Mouse (Mus musculus): ENCODE results near the gene Pappa2.

- TF ChIP-seq CTCF (IDR thresholded peaks at IDR 0.05; ENCODE audit: extremely low read depth, insufficient read depth, low read length) = no peak
- TF ChIP-seq POLR2A (IDR thresholded peaks at IDR 0.05; ENCODE audit: extremely low read depth, insufficient read depth, low read length) = no peak
These were observed 204.8 kb downstream of the Pappa2 start for GRCm38 (mm10) chr1:158775486-158775885.

Measured in cortical plate, adult 2 months (tissue).